Comparison of ENCODE assay signal across 7 mouse cellular contexts in genomic region chr19:15924181-15924865, GRCm38 (mm10). TPM values are rescaled to one million over a fixed set of nuclear protein-coding genes. Genes with fewer than 3 reads are reported as not detected.
DNase-seq lines count a peak whose midpoint lies in the region; ATAC-seq and TF ChIP-seq lines count a peak whose summit lies in the region.

No protein-coding gene starts in this region.

- under 1% methylated on average over 46 of the region's 46 CpGs for WGBS in intestine, postnatal 0 days

- H3K9ac ChIP-seq in intestine, postnatal 0 days (ENCODE audit: low read depth, low read length): peak overlapping the region; percentile 45; the same call in 1 of the 2 replicates

- H3K4me2 ChIP-seq in intestine, postnatal 0 days (replicated peaks; ENCODE audit: low read depth): peak overlapping the region; percentile 94

- no peaks in the 10 kb centered on the region for H3K27me3 ChIP-seq in intestine, postnatal 0 days (replicated peaks; ENCODE audit: control insufficient read depth, insufficient read depth, low read length)

- intact Hi-C loops in left cerebral cortex, postnatal 25 days (cut with DNase I): loop anchor here (5.0 kb wide), 1 partner anchor 38 kb away; no protein-coding TSS in a partner anchor

- DNase-seq in adrenal gland, postnatal 36 days: peak; percentile 60 to 71
- peak; percentile 56 for DNase-seq in embryo, embryonic 9.5 days (ENCODE audit: extremely low spot score)
- DNase-seq in gastrocnemius, postnatal 4 days (ENCODE audit: low spot score in 2 of 2): peak; percentile 36 to 77
- DNase-seq in left cerebral cortex, postnatal 25 days (ENCODE audit: low spot score in 2 of 2): peak; percentile 59 to 71
- peak; percentile 77 to 84 for DNase-seq in right cerebral cortex, postnatal 10 days (ENCODE audit: low spot score in 2 of 2)

- peak overlapping the region; percentile 56 for H3K4me3 ChIP-seq in intestine, postnatal 0 days (ENCODE audit: low read depth, low read length)

- no peak overlapping the region for H3K27ac ChIP-seq in intestine, postnatal 0 days (ENCODE audit: low read depth, low read length)

- peak; percentile 83 for ATAC-seq in intestine, postnatal 0 days
- peak; percentile 49 for ATAC-seq in megakaryocyte progenitor cell, adult 5-6 weeks (replicated peaks; ENCODE audit: poor library complexity)

- no peaks in the 10 kb centered on the region for H3K9me3 ChIP-seq in intestine, postnatal 0 days (ENCODE audit: control insufficient read depth)

- H3K4me1 ChIP-seq in intestine, postnatal 0 days (replicated peaks; ENCODE audit: control insufficient read depth, insufficient read depth, low read length): peaks cover 7% of the 10 kb centered on the region; the same call in 1 of the 2 replicates

- no peaks in the 10 kb centered on the region for H3K36me3 ChIP-seq in intestine, postnatal 0 days (ENCODE audit: control insufficient read depth, insufficient read depth)

- TF ChIP-seq CTCF in intestine, postnatal 0 days (IDR thresholded peaks at IDR 0.05; ENCODE audit: low read depth): peak; percentile 33

RNA-seq across cellular contexts. Expression of gene Psat1, which starts 22.8 kb away (rescaled TPM):
- 100 to 1,000 TPM in 1 of 2 experiments, 10 to 100 TPM in 1; 80.4 to 224 TPM for total RNA-seq in adrenal gland, postnatal 36 days (2021)
- total RNA-seq in gastrocnemius, postnatal 4 days (2021): 10 to 100 TPM; 45.7 to 56.4 TPM
- 13.0 and 15.3 TPM in 2 replicates for polyA plus RNA-seq in intestine, postnatal 0 days (2015; fragmentation: Nextera tagmentation; extraction: Ambion mirVana)
- 100 to 1,000 TPM; 110 to 116 TPM for total RNA-seq in left cerebral cortex, postnatal 25 days (2021)
- total RNA-seq in megakaryocyte progenitor cell, adult 5-6 weeks (2015): 130 and 136 TPM in 2 replicates
- 99.4 and 103 TPM in 2 replicates for total RNA-seq in megakaryocyte progenitor cell, adult 5-6 weeks (2017)
